Mouse (Mus musculus) kidney, postnatal 14 days (tissue): ENCODE data around the gene Qtrt2.

ENCODE experiments used
- DNase-seq: peaks from one replicate; pipeline ENCODE4 v3.0.0; 2022; ENCODE audit warnings: mixed read lengths

Gene Qtrt2

DNA sequence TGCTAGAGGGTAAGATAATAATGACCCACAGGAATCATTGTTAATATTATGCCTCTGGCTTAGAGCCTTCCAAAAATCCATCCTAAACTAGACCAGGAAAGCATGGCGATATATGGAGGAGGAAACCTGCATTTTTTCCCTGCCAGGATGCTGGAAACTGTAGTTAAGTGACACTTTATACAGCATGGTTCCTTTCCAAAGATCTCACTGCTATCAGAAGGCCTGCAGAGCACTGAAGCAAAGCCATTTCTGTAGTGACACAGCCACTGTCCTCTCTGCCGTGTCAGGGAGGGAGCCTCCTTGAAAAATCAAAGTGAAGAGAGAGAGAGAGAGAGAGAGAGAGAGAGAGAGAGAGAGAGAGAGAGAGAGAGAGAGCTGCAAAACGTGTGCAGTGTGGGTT, 4.0 kb downstream of the Qtrt2 start:
- DNase-seq, result no peak

DNA sequence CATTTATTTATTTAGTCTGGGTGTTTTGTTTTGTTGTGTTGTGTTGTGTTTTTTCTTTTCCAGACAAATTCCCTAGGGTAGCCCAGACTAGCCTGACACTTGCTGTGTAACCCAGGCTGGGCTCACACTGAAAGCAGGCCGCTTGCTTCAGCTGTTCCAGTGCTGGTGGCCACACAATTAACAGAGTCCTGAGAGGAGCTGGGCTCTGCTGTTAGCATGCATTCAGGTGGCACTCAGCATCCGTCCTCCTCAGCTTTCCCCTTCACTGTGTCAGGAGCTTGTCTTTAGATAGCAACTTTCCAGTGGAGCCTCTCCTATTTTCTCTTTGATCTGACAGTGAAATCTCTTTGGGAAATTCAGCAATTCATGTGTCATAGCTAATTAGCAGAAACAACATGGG, 4.6 kb downstream of the Qtrt2 start:
- DNase-seq, result no peak

DNA sequence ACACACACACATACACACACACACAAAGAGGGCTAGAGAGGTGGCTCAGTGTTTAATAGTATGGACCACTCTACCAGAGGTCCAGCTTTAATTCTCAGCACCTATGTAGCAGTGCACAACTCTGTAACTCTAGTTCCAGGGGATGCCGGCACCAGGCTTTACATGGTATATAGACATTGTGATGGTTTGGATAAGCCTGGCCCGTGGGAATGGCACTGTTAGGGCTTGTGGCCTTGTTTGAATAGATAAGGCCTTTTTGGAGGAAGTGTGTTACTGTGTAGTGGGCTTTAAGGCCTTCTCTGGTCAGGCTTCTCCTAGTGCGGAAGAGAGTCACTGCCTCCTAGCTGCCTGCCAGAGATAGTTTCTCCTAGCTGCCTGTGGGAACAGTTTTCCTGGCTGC, 7.7 kb downstream of the Qtrt2 start:
- DNase-seq, result no peak

DNA sequence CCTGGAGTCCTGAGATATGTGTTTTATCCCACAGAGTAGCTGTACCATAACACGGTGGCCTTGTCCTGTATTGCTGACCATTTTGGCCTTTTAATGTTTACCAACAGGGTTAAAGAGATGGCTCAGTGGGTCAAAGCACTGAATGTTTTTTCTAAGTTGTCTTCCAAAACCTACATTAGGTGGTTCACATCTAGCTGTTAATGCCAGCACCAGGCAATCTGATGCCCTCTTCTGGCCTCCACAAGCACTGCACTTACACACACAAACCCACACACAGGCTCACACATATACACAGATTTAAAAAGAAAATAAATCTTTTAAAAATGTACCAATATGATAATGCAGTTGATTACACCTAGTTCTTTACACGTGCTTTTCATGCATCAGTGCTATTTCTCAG, 17.7 kb downstream of the Qtrt2 start:
- DNase-seq, result no peak

DNA sequence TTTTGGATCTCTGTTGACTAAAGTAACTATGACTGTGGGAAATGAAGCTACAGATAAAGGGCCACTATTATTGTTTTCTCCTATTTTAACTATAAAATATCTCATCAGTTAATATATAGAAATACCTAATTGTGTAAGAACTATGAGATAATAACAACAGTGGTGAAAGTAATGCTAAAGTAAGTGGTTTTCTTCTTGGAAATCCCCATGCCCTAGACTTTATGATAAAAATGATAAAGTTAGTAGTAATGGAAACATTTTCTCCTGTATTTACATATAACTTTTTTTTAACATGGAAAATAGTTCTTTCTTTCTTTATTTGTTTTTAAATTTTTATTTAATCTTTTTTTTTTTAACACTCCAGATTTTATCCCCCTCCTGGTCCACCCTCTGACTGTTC, 26.0 kb downstream of the Qtrt2 start:
- no peak for DNase-seq

DNA sequence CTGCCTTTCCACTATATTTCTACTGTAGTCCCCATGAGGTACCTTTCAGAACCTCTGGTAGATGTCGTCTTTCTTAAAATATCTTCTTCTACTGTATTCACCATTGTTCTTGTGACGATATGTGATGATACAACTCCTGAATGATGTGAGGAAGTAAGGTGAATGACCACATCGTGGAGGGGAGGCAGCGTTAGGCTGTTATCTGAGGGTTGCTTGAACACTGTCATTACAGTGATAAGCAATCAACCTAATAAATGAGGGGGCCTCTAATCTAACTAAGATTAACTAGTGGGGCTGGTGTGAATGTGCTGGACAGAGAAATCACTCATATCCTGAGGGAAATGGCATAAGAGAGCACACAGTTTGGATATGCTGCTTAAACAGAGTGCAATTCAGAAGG, 26.5 kb downstream of the Qtrt2 start:
- no peak for DNase-seq

DNA sequence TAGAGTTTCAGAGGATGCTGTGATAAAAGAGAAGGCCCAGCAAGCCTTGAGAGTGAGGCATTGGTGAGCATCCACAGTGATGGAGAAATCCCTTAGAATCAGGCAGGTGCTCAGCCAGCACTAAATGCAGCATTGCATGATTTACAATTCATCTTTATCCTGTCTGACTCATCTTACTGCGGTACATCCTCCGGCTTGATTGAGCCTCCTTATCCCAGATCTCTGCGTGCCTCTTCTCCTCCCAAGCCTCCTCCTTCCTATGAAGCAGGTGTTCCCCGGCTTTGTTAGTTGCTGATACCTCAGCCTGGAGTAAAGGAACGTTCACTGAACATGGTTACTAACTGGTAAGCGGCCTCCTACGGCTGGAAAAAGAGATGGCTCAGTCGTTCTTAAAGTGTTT, 32.1 kb downstream of the Qtrt2 start:
- DNase-seq, result no peak

DNA sequence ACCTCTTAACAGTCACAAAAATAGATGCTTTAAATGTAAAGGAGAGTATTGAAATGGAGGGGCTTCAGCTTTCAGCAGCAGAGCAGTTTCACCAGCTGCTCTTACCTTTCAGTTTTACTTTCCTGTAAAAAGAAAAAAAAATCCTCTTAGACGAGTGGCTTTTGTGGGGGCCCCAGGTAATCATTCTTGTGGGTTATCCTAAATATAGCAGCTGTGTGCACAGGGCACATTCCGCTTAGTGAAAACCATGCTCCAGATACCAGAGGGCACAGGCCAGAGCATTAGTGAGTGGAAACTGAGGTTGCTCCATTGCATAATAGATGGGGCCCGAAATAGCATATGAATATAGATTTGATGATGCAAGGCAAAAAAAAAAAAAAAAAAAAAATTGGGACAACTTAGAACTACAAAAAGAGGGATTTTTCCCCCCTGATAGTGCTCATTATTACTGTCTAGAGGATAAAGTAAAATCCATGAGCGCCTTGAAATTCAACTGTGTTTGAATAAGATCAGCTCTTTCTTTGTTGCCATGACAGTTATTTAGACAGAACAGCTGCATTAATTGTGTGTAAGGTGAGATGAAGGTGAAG, 35.8 kb downstream of the Qtrt2 start:
- no peak for DNase-seq

DNA sequence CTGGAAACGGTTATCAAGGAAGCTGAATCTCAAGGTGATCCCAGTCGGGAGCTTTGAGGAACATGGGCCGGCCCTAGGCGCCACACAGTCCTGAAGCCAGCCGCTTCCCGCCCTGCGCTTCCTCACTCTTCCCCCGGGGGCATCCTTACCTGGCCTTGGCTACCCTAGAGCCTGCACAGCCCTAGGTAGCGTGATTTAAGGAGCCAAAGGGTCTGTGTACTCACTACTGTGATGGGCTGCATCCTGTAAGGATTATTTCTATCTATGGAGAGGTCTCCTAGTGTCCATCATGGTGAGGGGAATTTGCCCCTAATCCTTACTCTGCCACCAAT, 36.6 kb downstream of the Qtrt2 start:
- DNase-seq, result no peak

DNA sequence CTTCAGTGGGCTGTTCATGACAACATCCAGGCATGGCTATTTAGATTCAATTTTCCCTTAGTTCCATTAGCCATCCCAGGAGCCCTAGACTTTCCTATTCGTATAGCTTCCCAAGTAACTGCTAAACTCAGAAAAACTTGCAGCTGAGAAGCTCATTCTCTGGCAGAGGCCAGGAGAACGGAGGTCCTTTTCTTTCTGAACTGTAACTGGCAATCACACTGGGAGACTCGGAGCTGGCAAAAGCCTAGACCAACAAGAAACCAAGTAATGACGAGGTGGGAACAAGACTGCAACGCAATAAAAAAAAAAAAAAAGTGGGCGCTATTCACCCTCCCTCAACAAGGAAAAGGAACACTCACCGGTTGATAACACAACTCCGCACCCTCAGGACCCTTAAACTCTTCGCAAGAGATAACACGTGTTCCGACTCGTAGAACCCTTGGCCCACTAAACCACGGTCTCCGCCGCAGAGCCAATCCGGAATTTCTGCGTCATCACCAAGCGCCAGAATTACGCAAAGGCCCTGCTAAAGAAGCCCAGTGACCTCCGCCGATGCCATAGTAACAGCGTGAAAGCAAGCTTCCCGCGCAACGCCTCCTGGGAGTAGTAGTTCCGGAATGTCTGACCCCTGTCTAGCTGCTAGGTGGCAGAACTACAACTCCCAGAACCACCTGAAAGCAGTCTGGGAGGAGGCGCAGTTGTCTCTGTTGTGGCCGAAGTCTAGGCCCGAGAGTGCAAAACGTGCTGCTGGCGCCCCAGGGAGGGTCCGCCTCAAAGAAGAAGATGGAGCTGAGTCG, 37.2 kb downstream of the Qtrt2 start, which contains the start of gene Ccdc191:
Gene Ccdc191, plus strand, starts transcription at position 593 of the 797 bp plus-strand sequence.
- DNase-seq, result peak; percentile 100

DNA sequence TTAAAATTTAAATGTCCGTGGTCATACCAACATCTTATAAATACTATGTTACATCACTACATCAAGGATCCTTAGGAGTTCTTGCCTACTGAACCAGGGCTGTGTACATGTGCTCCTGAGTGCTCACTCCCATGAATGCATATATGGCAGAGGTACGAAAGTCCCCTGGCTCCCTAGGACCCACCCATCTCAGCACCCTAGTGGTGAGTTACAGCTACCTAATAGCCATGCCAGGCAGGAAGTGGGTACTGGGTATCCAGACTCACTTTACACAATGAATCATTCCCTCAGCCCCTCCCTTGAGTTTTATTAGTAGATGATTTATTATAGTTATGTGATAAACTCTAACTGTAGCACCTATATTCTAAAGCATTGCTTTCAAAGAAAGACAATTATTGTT, 44.3 kb downstream of the Qtrt2 start:
- no peak for DNase-seq

DNA sequence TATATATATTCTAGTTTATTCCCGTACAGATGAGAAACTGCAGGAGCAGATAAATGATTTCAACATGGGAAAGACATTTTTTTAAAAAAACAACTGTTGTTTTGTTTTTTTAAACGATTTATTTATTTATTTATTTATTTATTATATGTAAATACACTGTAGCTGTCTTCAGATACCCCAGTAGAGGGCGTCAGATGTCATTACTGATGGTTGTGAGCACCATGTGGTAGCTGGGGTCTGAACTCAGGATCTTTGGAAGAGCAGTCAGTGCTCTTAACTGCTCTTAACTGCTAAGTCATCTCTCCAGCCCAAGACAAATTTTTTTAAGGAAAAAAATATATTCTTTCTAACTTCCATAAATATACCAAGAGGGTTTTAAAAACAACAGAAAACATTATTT, 45.0 kb downstream of the Qtrt2 start:
- no peak for DNase-seq

DNA sequence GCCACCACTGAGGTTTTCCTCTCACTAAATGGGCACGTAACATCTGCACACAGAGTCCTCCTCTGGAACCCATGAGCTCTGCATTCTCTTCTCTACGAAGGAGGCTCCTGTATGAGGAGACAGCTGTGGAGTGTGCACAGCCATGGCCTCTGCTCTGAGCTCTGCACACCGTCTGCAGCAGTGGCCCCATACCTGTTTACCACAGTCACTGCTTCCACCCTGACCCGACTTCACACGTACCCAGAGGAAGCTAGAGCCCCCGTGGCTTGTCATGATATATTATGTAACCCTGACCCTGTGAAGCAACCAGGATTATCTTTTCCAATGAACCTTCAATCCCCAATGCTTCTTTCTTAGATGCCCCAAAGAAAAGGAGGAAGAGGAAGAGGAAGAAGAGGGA, 46.8 kb downstream of the Qtrt2 start:
- DNase-seq, result no peak

DNA sequence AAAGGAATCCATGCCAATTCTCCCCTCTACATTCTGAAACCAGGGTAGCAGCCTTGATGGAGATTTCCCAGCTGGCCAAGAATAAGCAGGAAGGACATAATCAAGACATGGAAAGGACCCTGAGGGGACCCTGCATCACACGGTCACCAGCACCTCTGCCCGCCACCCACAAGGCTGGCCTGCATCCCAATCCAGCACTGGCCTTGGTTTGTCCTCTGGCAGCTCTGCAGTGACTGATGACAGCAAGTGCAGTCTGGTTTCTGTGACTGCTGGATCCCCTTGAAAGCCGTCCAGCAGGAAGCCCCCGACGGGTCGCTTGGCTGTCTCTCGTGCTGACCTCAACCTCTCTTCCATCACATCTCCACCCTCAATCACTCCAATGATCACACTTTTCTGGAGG, 55.2 kb downstream of the Qtrt2 start:
- peak; percentile 20 for DNase-seq

DNA sequence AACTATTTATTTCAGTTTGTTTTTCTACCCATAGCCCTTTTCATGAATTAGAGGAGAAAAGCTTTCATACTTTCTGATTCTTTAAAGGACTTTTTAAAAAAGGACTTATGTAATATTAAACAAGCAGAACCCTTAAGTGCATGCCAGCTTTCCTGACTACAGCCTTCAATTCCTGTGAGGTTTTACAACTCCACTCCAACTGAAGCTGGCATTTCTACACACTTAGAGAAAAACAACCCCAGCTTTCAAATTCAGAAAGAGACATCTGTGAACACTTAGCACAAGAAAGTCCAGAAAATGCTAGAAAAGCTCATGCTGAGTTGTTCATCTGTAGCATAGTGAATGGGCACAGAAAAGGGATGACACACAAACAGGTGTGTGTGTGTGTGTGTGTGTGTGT, 56.8 kb downstream of the Qtrt2 start:
- DNase-seq, result no peak

DNA sequence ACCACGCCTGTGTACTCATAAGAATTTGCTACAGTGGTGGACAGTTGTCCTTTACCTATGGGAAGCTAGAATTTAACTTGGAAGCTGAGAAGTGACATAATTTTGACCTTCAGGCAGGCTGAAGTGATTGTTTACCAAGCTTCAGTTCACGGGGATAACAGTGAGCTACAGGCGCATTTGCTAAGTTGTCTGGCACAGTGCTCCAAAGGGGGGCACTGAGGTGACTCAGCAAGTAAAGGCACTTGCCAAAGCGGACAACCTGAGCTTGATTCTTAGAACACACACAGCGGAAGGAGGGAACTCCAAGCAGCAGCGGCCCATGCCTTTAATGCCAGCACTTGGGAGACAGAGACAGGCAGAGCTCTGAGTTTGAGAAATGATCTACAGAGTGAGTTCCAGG, 66.0 kb downstream of the Qtrt2 start:
- no peak for DNase-seq

DNA sequence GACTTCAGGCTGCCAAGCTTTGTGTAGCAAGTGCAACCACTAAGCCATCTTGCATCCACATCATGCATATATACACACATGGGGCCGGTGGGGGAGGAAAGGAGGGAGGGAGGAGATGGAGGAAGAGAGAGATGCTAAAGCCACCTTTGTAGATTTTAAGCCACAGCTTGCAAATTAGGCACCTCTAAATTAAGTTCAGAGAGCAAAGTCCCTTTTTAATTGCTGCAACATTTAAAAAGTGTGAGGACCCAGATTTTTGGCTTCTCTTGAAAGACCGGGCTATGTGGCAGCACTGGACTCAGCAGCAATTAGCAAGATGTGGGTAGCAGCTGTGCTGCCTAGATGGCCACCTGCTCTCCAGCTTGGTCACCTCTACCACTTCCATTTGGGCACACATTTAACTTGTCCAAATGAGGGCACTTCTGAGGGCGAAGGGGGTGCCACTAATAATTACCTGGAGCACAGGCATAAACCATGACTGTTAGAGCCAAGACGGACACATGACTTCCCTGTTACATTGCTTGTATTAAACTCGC, 67.6 kb downstream of the Qtrt2 start:
- no peak for DNase-seq

DNA sequence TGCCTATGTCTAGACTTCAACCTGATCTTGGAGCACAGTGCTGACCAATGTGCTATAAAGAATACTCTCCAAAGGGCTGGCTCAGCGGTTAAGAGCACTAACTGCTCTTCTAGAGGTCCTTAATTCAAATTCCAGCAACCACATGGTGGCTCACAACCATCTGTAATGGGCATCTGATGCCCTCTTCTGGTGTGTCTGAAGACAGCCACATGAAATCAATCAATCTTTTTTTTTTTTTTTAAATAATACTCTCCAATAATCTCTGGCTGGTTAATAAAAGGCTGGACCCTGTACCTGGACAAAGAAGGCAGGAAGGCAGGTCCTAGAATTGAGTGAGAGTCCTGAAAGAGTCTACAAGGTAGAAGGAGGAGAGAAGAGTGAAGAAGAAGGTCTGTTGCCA, 76.8 kb downstream of the Qtrt2 start:
- no peak for DNase-seq

DNA sequence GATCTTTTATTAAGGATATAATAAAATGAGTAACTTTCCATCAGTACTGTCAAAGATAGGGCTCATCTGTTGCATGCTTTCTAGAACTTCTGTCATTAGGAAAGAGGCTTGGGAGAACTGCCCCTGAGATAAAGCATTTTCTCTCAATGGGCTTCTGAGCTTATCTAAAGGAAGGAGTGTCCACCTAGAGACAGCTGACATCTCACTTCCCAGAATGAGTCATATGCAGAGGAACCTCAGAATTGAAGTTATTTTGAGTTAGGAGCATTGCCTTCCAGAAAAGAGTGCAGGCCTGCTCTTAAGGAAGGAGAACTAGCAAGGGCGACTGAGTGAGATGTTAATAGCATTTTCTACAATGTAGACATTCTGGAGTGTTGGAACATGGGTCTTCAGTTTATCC, 85.4 kb downstream of the Qtrt2 start:
- no peak for DNase-seq

DNA sequence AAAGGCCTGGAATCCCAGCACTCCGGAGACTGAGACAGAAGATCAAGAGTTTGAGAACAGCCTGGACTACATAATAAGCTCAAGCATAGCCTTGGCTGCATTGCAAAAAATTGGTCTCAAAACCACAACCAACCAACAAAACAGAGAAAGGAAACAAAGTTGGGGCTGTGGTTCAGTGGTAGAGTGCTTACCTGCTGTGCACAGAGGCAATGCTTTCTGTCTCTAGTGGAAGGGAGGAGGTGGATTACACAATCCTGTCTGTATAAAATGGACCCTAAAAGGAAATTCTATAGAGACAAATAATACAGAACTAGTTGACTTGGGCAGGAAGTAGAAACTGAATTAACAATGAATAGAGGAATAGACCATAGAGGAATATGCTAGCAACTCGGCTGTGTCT, 94.7 kb downstream of the Qtrt2 start:
- no peak for DNase-seq

DNA sequence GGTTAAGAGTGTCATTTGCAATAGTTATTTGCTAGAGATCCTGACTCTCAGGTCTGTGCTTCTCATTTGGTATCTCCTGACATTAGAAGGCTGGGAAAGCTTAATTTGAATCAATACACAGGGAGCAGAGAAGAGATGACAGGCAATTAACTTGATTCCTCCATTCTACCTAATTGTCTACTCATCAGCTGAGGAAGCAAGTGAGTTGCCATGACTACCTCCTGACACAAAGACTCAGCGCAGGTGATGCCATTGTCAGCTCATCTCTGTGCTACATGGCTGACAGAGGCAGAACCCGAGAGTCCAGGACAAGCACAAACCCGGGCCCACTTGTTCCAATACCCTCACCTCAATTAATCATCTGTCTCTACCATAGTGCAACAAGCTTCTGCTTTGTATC, 99.1 kb downstream of the Qtrt2 start:
- no peak for DNase-seq

DNA sequence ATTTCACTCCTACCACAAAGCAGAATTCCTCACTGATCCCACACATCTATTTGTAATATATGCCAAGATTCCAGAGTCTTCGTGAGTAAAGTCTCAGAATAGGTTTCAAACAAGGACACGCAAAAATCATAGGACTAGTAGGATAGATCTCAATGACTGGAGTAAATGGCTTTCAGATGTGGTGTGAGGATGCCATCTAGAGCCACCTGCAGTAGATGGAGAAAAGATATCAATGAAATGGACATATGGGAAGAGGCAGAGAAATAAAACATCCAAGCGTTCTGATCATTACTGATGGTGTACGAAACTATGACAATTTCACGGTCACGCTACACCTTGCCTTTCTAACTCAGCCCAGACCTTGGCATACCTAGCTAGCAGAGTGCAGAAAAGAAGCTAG, 108.2 kb downstream of the Qtrt2 start:
- no peak for DNase-seq

DNA sequence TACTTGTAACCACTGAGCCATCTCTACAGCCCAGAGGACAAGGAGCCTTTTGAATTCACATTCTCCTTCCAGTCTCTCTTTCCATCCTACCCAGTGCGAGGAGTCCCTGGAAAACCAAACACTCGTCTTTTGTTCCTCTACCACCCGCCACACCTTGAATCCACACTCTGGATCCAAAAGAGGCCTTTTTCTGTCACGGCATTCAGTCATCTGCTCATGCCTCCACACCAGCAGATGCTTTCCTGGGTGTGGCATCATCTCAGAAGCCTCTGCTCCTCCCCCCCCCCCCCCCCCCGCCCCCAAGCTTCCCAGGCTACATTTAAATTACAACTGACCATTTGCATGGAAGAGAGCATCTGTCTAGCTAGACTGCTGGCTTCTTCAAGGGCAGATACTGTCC, 110.3 kb downstream of the Qtrt2 start:
- no peak for DNase-seq

DNA sequence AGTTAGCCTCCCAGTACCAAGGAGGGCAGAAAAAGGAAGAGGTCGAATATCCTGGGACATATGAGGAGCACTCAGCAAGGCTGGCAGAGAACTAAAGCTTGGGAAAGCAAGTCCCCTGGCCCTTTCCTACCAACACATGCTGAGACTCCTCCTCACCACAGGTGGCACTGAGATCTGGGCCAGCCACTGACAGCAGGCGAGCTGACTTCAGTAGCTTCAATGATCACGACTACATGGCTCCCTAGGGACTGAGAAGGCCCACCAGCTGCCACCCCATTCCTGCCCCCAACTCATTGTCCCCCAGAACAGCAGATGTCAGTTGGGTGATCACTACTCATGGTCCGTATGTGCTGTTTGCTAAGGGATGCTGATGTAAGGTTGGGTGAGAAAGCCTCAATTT, 112.0 kb downstream of the Qtrt2 start:
- no peak for DNase-seq
